Mouse (Mus musculus) brain, embryonic 14.5 days (tissue): ENCODE results near the gene Topbp1.

Source experiments
- CTCF ChIP-seq: fragments of 200-500 bp; IDR thresholded peaks from 2 replicates; pipeline ENCODE4 v1.5.1; 2012; ENCODE audit warnings: inconsistent platforms, mild to moderate bottlenecking, moderate library complexity, borderline replicate concordance; ENCODE audit not compliant: insufficient read depth, insufficient read length; ENCODE audit errors: extremely low read depth
- POLR2A ChIP-seq: fragments of 200-500 bp; IDR thresholded peaks from 2 replicates; pipeline ENCODE4 v1.6.1; 2012; ENCODE audit warnings: mild to moderate bottlenecking, inconsistent platforms, borderline replicate concordance; ENCODE audit not compliant: poor library complexity, insufficient read depth, insufficient read length, severe bottlenecking; ENCODE audit errors: extremely low read depth

DNA sequence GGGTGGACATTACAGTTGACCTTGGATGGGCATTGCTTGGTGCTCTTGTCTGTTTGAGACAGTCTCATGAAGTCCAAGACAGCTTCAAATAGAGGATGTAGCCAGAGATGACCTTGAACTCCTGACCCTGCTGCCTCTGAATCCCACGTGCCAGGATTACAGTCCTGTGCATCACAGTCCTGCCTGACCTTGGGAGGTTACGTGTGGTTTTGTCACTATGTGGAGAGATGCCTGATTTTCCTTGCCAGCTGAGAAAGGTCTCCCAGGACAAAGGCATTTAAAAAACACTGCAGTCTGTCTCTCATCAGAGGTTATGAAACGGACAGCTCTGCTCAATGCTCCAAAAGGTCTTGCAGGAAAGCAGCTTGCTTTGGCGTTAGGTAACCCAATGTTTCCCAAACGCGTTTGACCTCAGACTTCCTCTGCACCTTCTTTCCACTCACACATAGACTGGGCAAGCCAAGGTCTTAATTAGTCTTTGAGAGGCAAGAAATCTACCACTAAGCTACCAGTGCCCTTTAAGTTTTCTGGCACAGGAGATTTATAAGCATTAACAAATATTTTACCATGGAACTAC, 86.9 kb downstream of the Topbp1 start:
- TF ChIP-seq POLR2A (no peak), CTCF (no peak)
